Mouse (Mus musculus): ENCODE results near the gene Ambra1. TPM values are rescaled to one million over a fixed set of nuclear protein-coding genes. Genes with fewer than 3 reads are reported as not detected.

Ambra1 gene
- polyA plus RNA-seq, 1 experiment: 15.8 TPM

DNA sequence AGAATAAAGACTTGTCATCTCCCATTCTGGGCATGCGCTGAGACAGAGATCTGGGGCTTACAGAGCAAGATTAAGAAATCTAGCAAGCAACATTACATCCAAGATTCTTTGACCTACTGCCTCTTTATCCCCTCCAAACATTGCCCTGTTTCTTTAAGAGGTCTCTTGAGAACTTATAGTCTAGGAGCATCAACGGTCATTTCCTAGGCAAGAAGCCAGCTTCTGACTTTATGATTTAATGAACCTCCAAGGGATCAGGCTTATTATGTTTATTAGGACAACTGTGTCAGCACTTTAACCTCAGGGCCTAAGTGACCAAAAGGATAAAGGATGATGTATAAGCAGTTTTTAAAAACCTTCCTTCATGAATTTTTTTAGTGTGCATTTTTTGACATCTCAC, 64.5 kb downstream of the Ambra1 start:
- TF ChIP-seq GATA1 (IDR thresholded peaks at IDR 0.05; ENCODE audit: borderline replicate concordance, low read length) (no peak), FLI1 (IDR thresholded peaks at IDR 0.05; ENCODE audit: low read length) (no peak)

DNA sequence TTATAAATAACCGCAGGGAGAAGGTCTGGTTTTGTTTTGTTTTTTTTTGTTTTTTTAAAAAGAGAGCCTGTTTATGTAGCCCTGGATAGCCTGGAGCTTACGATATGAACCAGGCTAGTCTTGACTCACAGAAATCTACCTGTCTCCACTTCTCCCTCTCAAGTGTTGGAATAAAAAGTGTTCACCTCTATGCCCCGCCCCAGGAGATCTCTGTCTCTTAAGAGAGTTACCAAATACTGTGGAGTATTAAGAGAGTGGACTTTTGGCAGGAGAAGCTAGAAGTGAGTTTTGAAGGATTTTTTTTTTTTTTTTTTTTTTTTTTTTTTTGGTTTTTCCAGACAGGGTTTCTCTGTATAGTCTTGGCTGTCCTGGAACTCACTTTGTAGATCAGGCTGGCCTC, 65.2 kb downstream of the Ambra1 start:
- no peaks in the 10 kb centered on the region for H3K27me3 ChIP-seq (replicated peaks)
- TF ChIP-seq FLI1 (IDR thresholded peaks at IDR 0.05; ENCODE audit: low read length) (no peak), GATA1 (IDR thresholded peaks at IDR 0.05; ENCODE audit: borderline replicate concordance, low read length) (no peak)

More for the DNA sequence above, 64.5 kb downstream of the Ambra1 start:
- H3K9me3 ChIP-seq: no peaks in the 10 kb centered on the region
- no peak overlapping the region for H3K4me3 ChIP-seq (replicated peaks)
- peaks cover 6% of the 10 kb centered on the region for H3K36me3 ChIP-seq (replicated peaks; ENCODE audit: low read length)
- peaks cover 6% of the 10 kb centered on the region; the same call in 1 of the 2 replicates for H3K4me1 ChIP-seq
- H3K27me3 ChIP-seq (replicated peaks): no peaks in the 10 kb centered on the region

DNA sequence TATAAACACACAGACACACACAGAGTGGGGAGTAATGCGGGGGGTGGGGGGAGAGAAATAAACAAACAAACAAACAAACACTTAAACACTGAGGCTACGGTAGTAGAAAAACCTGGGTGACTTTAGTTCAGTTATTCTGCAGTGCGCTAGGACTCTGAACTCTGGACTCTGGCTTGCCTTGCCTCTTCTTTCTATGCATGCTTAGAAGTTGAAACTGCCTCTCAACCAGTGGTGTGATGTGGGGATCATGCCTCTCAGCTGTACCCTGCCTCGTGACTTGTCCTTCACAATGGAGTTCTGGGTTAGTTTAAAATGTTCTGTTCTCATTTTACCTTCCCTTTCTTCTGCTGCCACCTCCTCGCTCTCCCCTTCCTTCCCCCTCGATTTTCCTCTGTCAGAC, 81.5 kb downstream of the Ambra1 start:
- peaks cover 76% of the 10 kb centered on the region for H3K36me3 ChIP-seq (replicated peaks; ENCODE audit: low read length)
- H3K27me3 ChIP-seq (replicated peaks): no peaks in the 10 kb centered on the region

More for the DNA sequence above, 65.2 kb downstream of the Ambra1 start:
- peaks cover 6% of the 10 kb centered on the region for H3K36me3 ChIP-seq (replicated peaks; ENCODE audit: low read length)
- no peak overlapping the region for H3K4me3 ChIP-seq (replicated peaks)
- H3K9me3 ChIP-seq: no peaks in the 10 kb centered on the region
- H3K4me1 ChIP-seq: peaks cover 6% of the 10 kb centered on the region; the same call in 1 of the 2 replicates

DNA sequence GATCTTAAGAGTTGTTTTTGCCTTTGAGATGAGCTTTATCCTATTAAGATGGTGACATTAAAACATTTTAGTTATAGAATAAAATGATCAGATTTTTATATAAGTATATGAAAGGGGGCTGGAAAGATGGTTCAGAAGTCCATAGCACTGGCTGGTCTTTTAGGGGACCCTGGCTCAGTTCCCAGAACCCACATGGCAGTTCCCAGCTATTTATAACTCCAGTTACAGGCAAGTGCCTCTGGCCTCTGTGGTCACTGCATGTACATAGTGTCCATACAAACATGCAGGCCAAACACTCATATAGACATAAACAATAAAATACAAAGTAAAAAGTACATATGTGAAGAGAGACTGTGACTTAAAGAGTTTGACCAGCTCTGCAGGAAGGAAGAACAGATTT, 86.8 kb downstream of the Ambra1 start:
- H3K36me3 ChIP-seq (replicated peaks; ENCODE audit: low read length): peaks cover 68% of the 10 kb centered on the region

More for the DNA sequence above, 81.5 kb downstream of the Ambra1 start:
- Histone ChIP-seq H3K4me3 (replicated peaks) (no peak overlapping the region), H3K4me1 (no peaks in the 10 kb centered on the region), H3K9me3 (no peaks in the 10 kb centered on the region)
- TF ChIP-seq FLI1 (IDR thresholded peaks at IDR 0.05; ENCODE audit: low read length): no peak
- TF ChIP-seq GATA1 (IDR thresholded peaks at IDR 0.05; ENCODE audit: borderline replicate concordance, low read length): no peak

DNA sequence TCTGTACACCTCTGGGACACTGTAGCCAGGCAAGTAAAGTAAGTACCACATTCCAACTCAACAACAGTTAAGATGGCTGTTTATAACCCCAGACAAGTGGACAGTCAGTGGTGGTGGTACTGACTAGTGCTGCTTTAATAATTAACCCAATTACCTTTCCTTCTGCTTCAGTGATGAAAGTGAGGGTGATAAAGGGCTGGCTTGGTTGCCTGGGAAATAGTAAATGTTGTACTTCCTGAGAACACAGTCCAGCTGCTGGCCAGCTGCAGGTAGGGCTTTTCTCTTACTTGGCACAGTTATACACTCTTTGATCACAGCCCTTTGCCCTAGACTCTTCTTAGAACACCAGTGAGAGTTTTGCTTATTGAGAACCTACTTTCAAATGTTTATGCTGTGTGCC, 102.3 kb downstream of the Ambra1 start:
- Histone ChIP-seq H3K36me3 (replicated peaks; ENCODE audit: low read length) (peaks cover 37% of the 10 kb centered on the region), H3K9me3 (no peaks in the 10 kb centered on the region), H3K4me3 (replicated peaks) (no peak overlapping the region), H3K4me1 (peaks cover 35% of the 10 kb centered on the region), H3K27me3 (replicated peaks) (no peaks in the 10 kb centered on the region)
- TF ChIP-seq FLI1 (IDR thresholded peaks at IDR 0.05; ENCODE audit: low read length) (no peak), GATA1 (IDR thresholded peaks at IDR 0.05; ENCODE audit: borderline replicate concordance, low read length) (no peak)

More for the DNA sequence above, 86.8 kb downstream of the Ambra1 start:
- no peaks in the 10 kb centered on the region for H3K27me3 ChIP-seq (replicated peaks)
- no peak overlapping the region for H3K4me3 ChIP-seq (replicated peaks)
- no peak for TF ChIP-seq GATA1 (IDR thresholded peaks at IDR 0.05; ENCODE audit: borderline replicate concordance, low read length)
- no peak for TF ChIP-seq FLI1 (IDR thresholded peaks at IDR 0.05; ENCODE audit: low read length)
- no peaks in the 10 kb centered on the region for H3K9me3 ChIP-seq
- H3K4me1 ChIP-seq: peaks cover 14% of the 10 kb centered on the region; the same call in 1 of the 2 replicates

DNA sequence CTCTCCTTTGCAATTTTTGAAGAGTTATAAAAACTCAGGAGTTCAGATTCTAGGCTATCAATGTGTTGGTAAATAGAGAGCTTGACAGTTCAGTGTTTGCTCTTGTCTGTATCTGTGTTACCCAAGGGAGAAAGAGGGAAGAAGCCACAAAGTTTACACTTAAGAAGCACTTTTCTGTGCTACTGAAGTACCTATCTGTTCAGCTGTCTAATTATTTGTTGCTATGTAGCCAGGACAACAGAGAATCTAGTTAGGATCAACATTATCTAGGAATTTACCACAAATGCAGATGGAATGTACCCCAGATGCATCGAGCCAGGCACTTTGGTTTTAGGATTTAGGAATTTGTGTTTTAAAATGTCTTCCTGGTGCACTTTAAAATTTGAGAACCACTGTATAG, 104.3 kb downstream of the Ambra1 start:
- H3K4me3 ChIP-seq (replicated peaks): no peak overlapping the region
- no peak for TF ChIP-seq GATA1 (IDR thresholded peaks at IDR 0.05; ENCODE audit: borderline replicate concordance, low read length)
- TF ChIP-seq FLI1 (IDR thresholded peaks at IDR 0.05; ENCODE audit: low read length): no peak

DNA sequence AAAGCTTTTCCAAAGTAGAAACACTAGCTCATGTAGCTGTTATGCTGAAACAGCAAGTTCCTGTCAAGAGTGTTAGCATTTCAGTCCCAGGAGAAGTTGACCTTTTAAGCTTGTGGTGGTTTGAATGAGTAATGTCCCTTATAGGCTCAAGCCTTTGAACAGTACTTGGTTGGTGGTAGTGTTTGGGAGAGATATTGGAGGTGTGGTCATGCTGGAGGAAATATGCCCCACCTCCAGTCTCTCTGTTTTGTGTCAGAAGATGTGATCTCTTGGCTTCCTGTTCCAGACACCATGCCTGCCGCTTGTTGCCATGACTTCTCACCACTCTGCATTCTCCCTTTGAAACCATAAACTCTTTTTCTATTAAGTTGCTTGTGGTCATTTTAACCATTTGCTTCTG, 105.1 kb downstream of the Ambra1 start:
- H3K27me3 ChIP-seq (replicated peaks): no peaks in the 10 kb centered on the region
- no peak for TF ChIP-seq FLI1 (IDR thresholded peaks at IDR 0.05; ENCODE audit: low read length)
- TF ChIP-seq GATA1 (IDR thresholded peaks at IDR 0.05; ENCODE audit: borderline replicate concordance, low read length): no peak
- peaks cover 31% of the 10 kb centered on the region for H3K36me3 ChIP-seq (replicated peaks; ENCODE audit: low read length)
- H3K4me3 ChIP-seq (replicated peaks): no peak overlapping the region
- H3K4me1 ChIP-seq: peaks cover 48% of the 10 kb centered on the region
- no peaks in the 10 kb centered on the region for H3K9me3 ChIP-seq

More for the DNA sequence above, 104.3 kb downstream of the Ambra1 start:
- H3K36me3 ChIP-seq (replicated peaks; ENCODE audit: low read length): peaks cover 33% of the 10 kb centered on the region
- no peaks in the 10 kb centered on the region for H3K9me3 ChIP-seq
- H3K4me1 ChIP-seq: peaks cover 48% of the 10 kb centered on the region
- H3K27me3 ChIP-seq (replicated peaks): no peaks in the 10 kb centered on the region

DNA sequence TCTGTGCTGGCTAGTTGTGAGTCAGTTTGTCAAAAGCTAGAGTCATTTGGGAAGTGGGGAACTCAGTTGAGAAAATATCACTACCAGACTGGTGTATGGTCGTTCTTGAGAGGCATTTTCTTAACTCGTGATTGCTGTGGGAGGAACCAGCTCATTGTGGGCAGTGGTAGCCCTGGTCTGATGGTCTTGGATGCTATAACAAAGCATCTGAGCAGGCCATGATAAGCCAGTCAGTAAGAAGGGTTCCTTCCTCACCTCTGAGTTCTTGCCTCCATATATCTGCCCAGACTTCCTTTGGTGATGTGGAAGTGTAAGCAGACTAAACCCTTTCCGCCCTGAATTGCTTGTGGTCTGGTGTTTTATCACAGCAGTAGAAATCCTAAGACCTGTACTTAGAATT, 105.7 kb downstream of the Ambra1 start:
- no peaks in the 10 kb centered on the region for H3K27me3 ChIP-seq (replicated peaks)
- peaks cover 35% of the 10 kb centered on the region for H3K36me3 ChIP-seq (replicated peaks; ENCODE audit: low read length)
- H3K9me3 ChIP-seq: no peaks in the 10 kb centered on the region
- H3K4me3 ChIP-seq (replicated peaks): no peak overlapping the region
- peaks cover 48% of the 10 kb centered on the region for H3K4me1 ChIP-seq
- TF ChIP-seq FLI1 (IDR thresholded peaks at IDR 0.05; ENCODE audit: low read length) (no peak), GATA1 (IDR thresholded peaks at IDR 0.05; ENCODE audit: borderline replicate concordance, low read length) (no peak; the same call in 2 of the 3 replicates)

DNA sequence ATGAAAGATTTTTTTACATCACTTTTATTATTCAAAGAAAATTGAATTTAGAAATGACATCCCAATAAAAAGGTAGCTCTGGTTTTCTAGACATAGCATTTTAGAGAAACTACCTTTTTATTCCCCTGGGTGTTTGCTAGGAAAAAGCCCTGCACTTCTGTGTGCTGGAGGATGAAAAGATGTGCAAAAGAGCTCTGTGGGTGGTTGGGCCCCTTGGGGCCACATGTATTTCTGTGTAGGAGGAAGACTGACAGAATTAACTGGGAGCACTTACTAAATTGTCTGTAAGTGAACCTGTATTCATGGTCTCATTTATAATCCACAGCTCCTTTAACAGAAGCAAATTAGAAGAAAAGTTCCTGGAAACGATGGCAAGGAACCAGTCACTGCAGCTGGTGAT, 114.2 kb downstream of the Ambra1 start:
- Histone ChIP-seq H3K27me3 (replicated peaks) (no peaks in the 10 kb centered on the region), H3K4me3 (replicated peaks) (no peak overlapping the region), H3K4me1 (peaks cover under 1% of the 10 kb centered on the region; the same call in 1 of the 2 replicates), H3K9me3 (no peaks in the 10 kb centered on the region), H3K36me3 (replicated peaks; ENCODE audit: low read length) (peaks cover 39% of the 10 kb centered on the region)
- TF ChIP-seq FLI1 (IDR thresholded peaks at IDR 0.05; ENCODE audit: low read length) (no peak), GATA1 (IDR thresholded peaks at IDR 0.05; ENCODE audit: borderline replicate concordance, low read length) (no peak)

DNA sequence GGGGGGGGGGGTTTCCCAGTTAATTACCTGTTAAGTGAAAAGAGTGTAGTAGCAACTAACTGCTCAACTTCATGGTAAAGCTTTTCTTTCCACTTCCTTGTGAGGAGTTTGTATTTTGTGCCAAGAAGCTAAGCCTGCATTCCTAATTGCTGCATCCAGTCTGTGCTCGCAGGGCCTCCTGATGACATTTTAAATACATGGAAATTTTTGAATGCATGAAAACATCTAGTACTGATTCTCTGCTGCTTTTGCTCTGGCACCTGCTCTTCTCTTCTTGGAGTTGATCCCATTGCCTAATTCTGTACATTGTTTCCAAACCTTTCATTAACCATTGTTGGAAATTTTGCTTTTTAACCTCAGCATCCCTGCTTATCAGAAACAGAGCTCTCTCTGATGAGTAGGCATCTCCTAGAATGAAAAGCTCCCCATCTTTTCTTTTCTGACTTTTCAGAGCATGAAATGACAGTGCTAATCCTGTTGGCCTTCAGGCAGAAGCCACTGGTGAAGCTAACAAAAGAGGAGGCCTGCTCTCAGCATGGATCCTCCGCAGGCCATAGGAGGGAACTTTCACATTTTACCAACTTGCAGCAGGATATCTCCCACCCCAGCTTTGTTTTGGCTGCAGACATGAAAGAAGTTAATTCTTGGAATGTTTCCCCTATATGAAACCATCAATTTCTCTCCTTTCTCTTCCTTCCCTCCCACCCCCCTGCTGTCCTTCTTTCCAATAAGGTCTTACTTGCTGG, 122.7 kb downstream of the Ambra1 start:
- Histone ChIP-seq H3K4me1 (peaks cover 17% of the 10 kb centered on the region), H3K36me3 (replicated peaks; ENCODE audit: low read length) (peaks cover 13% of the 10 kb centered on the region), H3K9me3 (no peaks in the 10 kb centered on the region), H3K4me3 (replicated peaks) (no peak overlapping the region), H3K27me3 (replicated peaks) (no peaks in the 10 kb centered on the region)
- TF ChIP-seq GATA1 (IDR thresholded peaks at IDR 0.05; ENCODE audit: borderline replicate concordance, low read length): no peak
- no peak for TF ChIP-seq FLI1 (IDR thresholded peaks at IDR 0.05; ENCODE audit: low read length)

Measured in megakaryocyte, embryonic 14.5 days (primary cell).